Mouse (Mus musculus) layer of hippocampus, adult 9-10 months (tissue): ENCODE data around the gene Fh1.

Experiments used
- DNase-seq: peaks from one replicate; pipeline ENCODE4 v3.0.0; 2022; ENCODE audit warnings: low spot score

The Fh1 gene

DNA sequence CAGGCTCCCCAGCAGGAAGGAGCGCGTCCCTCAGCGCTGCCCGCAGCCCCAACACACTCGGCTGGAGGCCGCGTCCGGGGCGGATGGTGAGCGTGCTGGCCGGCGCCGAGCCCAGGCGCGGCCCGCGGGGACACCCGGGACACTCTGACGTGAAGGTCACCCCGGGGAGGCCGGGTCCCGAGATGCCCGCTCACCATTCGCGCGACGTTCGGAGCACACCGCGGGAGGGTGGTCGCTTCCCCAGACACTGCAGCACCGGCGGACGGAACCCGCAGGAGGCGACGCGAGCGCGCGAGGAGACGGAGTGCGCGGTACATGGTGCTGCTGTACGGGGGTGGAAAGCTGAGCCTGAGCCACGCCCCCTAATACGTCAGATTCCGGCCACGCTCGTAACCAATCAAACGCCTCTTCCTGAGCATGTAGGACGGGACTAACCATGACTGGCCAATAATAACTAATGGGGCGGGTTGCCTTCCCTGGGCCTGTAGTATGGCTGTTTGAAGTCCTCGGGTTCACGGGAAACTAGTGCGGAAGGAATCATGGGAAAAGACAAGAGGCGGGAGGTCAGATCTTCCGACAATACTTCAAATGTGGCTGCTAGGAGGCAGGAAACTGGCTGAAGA lies at the start of gene Fh1:
TSS of gene Fh1 (minus strand) at position 379 of the 623 bp plus-strand sequence.
- DNase-seq = peak; percentile 96

- no peak for DNase-seq
These were observed 49.7 kb upstream of the Fh1 start for GRCm38 (mm10) chr1:175675116-175675515.

- no peak for DNase-seq
These were observed 48.3 kb upstream of the Fh1 start for GRCm38 (mm10) chr1:175673563-175674325.

DNA sequence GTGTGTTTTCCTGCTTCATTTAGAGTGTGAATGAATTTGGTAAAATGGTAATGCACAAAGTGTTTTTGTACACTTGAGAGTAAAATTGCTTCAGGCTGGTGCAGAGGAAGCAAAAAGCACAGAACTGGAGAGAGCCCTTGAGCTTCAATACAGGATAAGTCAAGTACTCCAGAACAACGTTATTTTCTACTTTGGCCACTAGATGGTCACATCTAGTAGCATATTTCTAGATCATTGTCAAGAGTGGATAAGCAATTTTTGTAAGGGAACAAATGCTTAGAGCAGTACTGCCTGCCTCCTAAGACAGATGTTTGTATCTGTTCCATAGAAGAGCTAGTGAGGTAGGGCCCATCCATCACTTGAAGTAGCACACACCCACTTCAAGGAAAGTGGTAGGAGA lies 46.2 kb upstream of the Fh1 start:
- DNase-seq = no peak

- no peak for DNase-seq
These were observed 44.6 kb upstream of the Fh1 start for GRCm38 (mm10) chr1:175670042-175670441.

DNA sequence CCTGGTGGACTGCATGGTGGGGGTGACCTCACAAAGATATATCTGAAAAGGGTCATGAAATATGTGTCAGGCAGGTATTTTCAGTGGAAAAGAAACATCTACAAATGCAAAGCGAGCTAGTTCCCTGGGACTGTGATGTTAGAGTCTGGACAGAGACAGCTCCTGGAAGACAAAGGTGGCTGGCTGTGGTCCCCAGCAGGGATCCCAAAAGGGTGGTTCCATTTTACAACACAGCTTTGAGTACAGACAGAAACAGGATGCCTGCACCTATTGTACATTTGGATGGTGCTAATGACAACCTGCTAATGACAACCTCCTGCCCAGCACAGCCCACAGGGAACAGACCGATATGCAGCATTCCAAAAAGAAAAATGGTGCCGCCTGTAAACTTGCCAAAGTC lies 44.0 kb upstream of the Fh1 start:
- DNase-seq = no peak

- DNase-seq = no peak
These were observed 43.4 kb upstream of the Fh1 start for GRCm38 (mm10) chr1:175668666-175669405.

DNA sequence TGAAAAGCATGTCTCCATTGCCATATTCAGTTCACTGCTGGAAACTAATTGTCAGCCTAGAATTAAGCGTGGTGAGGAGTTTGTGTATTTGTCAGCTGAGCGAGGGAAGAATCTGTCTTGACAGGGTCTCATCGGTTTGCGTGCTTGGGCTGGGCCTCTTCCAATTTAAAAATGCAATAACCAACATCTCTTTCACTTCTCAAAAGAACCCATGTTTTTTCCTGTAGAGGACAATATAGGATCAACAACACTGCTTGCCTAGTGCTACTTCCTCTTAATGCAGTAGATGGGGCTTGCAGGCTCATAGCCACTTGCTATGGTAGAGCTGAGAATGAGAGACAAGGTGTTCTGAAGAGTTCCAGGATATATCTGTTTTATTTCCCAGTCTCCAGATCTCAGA lies 34.5 kb upstream of the Fh1 start:
- no peak for DNase-seq

DNA sequence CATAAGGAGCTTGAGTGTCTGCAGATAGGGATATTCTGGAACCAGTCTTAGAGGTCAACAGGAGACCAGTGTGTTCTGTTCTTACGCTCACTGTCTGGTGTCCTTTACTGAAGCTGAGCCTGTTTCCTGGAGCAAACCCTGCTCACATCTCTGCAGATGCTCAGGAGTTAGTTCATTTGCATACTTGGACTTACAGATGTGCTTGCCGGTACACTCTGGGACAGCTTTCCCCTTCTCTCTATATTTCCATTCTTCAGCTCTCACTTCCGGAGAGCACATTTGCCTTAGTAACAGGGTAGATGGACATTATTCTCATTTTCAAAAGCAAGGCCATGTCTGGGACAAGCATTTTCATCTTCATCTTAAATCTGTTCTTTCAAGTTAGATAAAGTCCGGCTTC lies 23.2 kb upstream of the Fh1 start:
- no peak for DNase-seq

DNA sequence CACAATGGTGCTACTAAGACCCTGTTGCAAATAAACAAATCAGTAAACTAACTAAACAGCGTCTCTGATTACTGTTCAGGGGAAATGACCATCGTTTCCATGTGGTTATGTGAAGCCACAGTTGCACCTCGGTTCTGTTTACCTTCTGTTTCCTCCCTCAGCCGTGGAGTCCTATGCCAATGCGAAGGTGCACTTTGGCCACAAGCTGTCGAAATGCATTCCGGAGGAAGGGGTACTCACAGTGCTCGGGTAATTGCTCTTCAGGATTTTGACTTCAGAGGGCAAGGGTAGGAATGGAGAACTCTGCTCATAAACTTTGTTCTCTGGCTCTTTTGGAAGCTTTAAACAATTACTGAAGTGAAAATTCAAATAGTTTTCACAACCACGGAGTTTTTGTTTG lies 21.5 kb upstream of the Fh1 start:
- no peak for DNase-seq

DNA sequence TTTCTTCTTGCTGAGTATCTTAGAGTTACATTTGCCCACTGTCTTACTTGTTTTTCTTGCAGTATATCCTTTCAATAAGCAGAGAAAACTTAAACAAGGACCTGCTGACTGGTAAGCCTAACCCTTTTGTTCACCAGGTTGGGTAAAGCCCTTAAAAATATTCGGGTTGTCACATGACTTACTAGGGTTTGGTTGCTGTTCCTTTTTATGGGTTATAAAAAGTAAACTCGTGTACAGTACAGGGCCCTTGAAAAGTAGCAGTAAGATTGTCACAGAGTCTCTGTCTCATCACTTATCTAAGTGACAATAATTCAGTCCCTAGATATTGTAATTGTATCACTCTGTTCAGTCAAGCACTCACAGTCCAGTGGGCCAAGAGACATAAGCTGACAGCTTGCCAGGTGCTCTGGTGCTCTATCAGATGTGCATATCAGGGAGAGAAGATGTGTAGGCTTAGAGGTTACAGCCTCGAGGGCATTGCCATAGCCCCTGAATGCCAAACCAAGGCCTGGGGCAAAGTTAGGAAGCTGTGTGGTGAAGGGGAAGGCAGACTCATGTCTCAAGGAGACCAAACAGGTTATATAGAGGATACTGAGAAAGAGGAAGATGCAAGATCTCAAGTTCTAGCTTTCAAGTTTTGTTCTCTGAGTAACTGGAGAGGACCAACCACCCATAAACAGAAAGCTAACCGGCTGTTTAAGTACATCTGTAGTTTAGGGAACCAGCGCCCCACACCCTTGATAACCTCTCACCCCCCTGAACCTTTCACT lies 18.2 kb upstream of the Fh1 start:
- no peak for DNase-seq

DNA sequence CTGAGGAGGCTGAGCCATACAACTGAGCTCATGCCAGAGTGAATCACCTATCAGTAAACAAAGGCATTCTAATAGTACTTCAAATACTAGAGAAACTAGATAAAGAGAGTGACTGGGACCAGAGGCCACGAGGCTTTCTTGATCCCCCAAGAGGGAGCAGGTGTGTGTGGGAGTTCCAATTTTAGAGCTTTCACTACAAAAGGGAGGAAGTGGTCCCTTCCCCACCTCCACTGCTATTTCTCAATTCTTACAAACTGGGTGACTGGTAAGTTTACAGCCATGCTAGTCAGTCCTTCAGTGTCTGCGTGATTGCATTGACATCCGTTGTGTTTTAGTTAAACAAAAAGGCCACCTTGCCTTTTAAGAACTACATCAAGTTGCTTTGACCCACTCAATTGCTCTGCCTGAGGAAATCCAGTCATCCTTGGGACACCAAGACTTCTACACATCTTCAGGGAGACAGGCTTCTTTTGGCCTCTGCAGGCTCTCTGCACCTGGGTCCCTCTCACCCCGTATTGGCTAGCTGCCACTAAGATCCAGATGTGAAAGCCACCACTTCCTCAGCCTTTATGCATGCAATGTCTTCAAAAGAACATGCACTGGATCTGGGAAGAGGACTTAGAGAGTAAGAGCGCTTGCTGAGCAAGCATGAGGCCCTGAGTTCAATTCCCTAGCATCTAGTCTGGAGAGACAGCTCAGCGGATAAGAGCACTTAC lies 15.2 kb upstream of the Fh1 start:
- no peak for DNase-seq

DNA sequence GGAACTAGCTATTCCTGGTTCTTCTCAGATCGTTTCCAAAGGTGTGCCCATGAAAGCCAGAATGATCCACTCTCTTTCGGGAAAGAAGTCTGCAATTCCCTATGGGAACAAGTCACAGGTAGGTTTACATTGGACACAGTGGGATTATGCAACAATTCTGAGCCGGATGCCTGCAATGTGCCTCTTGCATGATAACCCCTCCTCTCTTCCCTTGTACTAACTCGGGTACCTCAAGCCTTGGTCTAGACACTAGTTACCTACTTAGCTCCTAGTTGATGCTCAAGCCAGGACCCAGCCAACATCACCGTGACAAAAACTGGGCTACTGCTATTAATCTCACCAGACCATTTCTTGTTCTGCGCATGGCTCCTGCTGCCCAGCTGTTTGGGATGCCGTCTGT lies 13.6 kb upstream of the Fh1 start:
- DNase-seq = no peak

DNA sequence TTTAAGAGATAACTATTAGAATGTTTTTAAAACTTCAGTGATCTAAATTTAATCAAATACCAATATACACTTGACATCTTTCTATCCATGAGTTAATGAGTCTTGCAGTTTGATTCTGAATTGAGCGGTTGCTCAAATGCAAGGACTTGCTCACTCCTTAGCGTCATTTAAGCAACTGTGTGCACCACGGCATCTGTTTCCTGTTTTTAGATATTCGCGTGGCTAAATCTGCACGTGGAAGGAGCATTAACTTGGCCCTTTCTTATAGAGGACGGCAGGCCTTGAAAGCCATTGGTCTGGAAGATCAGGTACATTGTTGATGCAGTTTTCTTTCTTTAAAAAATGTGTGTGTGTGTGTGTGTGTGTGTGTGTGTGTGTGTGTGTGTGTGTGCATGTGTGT lies 12.2 kb upstream of the Fh1 start:
- DNase-seq = no peak

GRCm38 (mm10) chr1:175632470-175632869 lies 7.0 kb upstream of the Fh1 start:
- no peak for DNase-seq

DNA sequence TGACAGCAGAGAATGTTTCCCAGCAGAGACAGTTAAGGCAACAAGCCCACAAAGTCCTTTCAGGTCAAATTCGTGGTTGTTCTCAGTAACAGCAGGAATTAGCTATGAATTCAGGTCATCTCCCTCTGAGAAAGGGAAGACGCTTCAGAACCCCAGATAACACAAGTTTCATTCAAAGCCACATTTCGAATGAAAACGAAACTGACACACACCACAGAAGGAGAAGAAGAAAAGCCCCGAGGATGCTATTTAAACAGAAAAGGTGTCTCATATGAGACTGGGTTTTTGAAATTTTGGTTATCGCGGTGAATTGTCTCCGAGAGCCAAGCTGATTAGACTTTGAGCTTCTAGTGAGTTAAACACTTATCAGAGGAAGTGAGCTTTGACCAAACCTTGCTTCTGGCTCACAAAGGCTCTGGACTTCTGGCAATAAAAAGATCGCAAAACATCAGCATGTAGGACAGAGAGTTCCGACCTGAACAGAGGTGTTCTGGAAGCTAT lies 6.3 kb upstream of the Fh1 start:
- no peak for DNase-seq

DNA sequence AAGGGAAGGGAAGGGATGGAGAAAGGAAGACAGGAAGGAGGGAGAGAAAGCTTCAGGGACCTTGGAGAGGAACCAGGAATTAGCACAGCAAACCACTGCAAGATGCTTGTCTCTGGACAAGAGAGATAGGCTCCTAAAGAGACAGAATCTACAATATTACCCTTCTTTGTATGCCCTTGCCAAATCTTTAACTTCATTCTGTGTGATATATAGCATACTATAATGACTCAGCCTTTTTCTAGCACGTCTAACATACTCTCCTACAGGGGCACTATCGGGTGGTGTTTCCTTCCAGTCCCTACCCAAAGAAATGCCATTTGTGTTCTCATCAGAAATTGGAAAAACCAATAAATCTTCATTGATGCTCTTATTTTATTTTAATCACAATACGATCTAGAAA lies 5.6 kb upstream of the Fh1 start:
- no peak for DNase-seq

DNA sequence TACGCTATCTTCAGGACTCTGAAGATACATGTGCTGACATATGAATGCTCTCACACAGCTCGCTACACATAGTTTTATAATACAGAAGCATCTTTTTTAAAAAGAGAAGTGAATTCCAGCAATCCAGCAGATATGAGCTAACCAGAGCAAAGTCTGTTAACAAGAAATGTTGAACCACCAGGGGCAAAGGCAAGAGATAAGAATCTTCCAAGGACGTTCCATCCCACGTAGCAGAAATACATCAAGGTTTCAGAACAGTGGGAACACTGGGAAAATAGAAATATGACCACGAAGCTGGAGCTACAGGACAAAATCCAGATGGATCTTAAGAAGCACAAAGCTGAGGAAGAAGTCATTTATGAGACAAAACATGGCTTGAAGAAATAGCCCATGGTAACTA lies 4.9 kb upstream of the Fh1 start:
- DNase-seq = no peak

DNA sequence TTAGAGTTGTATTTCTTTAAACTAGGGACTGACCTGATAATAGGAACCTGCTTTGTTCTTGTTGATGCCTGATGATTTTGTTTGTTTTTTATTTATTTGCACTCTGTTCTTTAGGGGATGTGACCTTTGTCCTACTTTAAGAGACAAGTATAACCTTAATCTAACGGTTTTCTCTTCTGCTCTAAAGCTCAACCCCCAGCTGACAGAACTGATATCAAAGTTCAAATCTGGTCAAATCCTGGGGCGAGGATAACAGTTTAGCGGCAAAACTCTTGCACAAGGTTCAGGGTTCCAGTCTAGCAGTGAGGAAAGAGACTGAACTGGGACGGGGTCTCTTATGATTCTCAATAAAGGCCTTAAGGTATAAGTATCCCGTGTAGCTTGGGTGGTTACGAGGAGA lies 3.8 kb upstream of the Fh1 start:
- no peak for DNase-seq

- DNase-seq = peak; percentile 38
These were observed 706 bp upstream of the Fh1 start for GRCm38 (mm10) chr1:175625990-175626692.

- DNase-seq = no peak
These were observed 1.8 kb downstream of the Fh1 start for GRCm38 (mm10) chr1:175623656-175624055.
